Mouse (Mus musculus) heart, embryonic 13.5 days (tissue): ENCODE measurements around the gene Dbn1. TPM values are rescaled to one million over a fixed set of nuclear protein-coding genes. Genes with fewer than 3 reads are reported as not detected.

Experiments
- ATAC-seq: fragments of 200-750 bp; cut with Nextera tagmentation; 2 replicates; pipeline ENCODE4 v1.8.0; 2017; ENCODE audit warnings: moderate TSS enrichment; ENCODE audit not compliant: insufficient number of reproducible peaks, low FRiP score, low TSS enrichment; ENCODE audit errors: extremely low read depth
- H3K27ac ChIP-seq: fragments of 300-500 bp; sonication (generic); replicated peaks from 2 replicates; pipeline ENCODE4 v1.5.1; 2015; ENCODE audit warnings: moderate library complexity, mild to moderate bottlenecking, inconsistent platforms
- H3K27me3 ChIP-seq: fragments of 300-500 bp; sonication (generic); replicated peaks from 2 replicates; pipeline ENCODE4 v1.6.1; 2015; ENCODE audit warnings: mild to moderate bottlenecking, inconsistent platforms
- H3K36me3 ChIP-seq: fragments of 300-500 bp; sonication (generic); 2 replicates; pipeline ENCODE4 v1.6.1; 2015; ENCODE audit warnings: mild to moderate bottlenecking, inconsistent platforms
- H3K4me1 ChIP-seq: fragments of 300-500 bp; sonication (generic); 2 replicates; pipeline ENCODE4 v1.6.1; 2015; ENCODE audit warnings: inconsistent platforms
- H3K4me2 ChIP-seq: fragments of 300-500 bp; sonication (generic); 2 replicates; pipeline ENCODE4 v1.6.1; 2015; ENCODE audit warnings: inconsistent platforms, mild to moderate bottlenecking, moderate library complexity
- H3K4me3 ChIP-seq: fragments of 300-500 bp; sonication (generic); 2 replicates; pipeline ENCODE4 v1.5.1; 2015; ENCODE audit warnings: moderate library complexity, mild to moderate bottlenecking, inconsistent platforms
- H3K9ac ChIP-seq: fragments of 300-500 bp; sonication (generic); 2 replicates; pipeline ENCODE4 v1.6.1; 2015; ENCODE audit warnings: inconsistent platforms, mild to moderate bottlenecking, moderate library complexity
- H3K9me3 ChIP-seq: fragments of 300-500 bp; sonication (generic); 2 replicates; pipeline ENCODE4 v1.6.1; 2016; ENCODE audit warnings: inconsistent platforms
- WGBS: fragments of 180-500 bp; shearing (Covaris S2); methylation state at CpG from one replicate; pipeline ENCODE4 v1.1.7; 2015; ENCODE audit warnings: mixed read lengths; 5-methylcytosine and 5-hydroxymethylcytosine counted together
- polyA plus RNA-seq: library from polyadenylated mRNA; unstranded; fragments of >200 nt; fragmentation: Nextera tagmentation; extraction: Ambion mirVana; gene quantifications from 2 replicates; pipeline ENCODE4 v1.2.1, GENCODE M21; 2015

Gene Dbn1
- polyA plus RNA-seq, 1 experiment from 2014 or later, result 83.8 TPM

GRCm38 (mm10) chr13:55476256-55476655 lies 11.7 kb downstream of the Dbn1 start:
- Histone ChIP-seq H3K4me1 (peaks cover 30% of the 10 kb centered on the region), H3K27ac (no peak overlapping the region), H3K27me3 (peaks cover 85% of the 10 kb centered on the region), H3K4me3 (no peak overlapping the region), H3K4me2 (no peak overlapping the region), H3K9me3 (no peaks in the 10 kb centered on the region), H3K9ac (no peak overlapping the region), H3K36me3 (peaks cover 67% of the 10 kb centered on the region)
- 90% methylated on average over 8 of the region's 8 CpGs for WGBS
- no peak for ATAC-seq

DNA sequence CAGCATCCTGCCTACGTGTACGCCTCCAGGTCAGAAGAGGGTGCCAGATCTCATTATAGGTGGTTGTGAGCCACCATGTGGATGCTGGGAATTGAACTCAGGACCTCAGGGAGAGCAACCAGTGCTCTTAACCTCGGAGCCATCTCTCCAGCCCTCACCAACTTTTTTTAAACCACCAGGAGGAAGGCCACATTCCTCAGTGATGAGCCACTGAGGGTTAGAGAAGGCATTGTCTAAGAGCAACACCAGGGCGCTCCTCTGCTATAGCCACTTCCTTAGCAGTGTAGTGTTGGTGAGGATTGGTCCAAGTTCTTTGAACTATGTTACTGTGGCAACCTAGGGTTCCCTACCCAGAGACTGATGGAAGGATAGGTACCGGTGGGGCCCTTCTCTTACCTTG lies 12.2 kb downstream of the Dbn1 start:
- Histone ChIP-seq H3K9me3 (no peaks in the 10 kb centered on the region), H3K36me3 (peaks cover 62% of the 10 kb centered on the region), H3K9ac (no peak overlapping the region), H3K4me1 (peaks cover 35% of the 10 kb centered on the region), H3K4me3 (no peak overlapping the region), H3K27me3 (peaks cover 86% of the 10 kb centered on the region), H3K4me2 (no peak overlapping the region), H3K27ac (no peak overlapping the region)
- ATAC-seq, result no peak
- 84% methylated on average over 5 of the region's 5 CpGs for WGBS

DNA sequence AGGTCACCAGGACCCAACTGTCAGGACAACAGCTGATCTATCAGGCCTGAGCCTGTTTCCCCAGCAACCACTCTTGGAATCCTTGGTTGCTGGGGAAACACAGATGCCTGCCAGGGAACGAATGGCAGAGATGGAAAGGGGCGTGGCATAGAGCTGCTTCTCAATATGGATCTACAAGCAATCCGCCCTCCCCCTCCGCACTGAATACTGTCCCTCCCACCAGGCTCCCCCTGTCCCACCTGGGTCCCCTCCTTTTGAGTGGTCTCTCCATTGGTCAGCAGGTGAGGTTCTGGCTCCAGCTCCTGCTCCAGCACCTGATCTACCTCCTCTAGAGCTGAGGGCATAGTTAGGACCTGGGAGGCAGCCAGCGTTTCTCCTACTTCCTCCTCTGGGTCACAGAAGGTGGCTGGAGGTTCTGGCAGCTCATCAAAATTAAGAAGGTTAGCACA lies 13.3 kb downstream of the Dbn1 start:
- Histone ChIP-seq H3K4me2 (no peak overlapping the region), H3K9ac (no peak overlapping the region), H3K36me3 (peaks cover 51% of the 10 kb centered on the region), H3K9me3 (no peaks in the 10 kb centered on the region), H3K4me3 (no peak overlapping the region), H3K27ac (no peak overlapping the region), H3K27me3 (peaks cover 87% of the 10 kb centered on the region), H3K4me1 (peaks cover 36% of the 10 kb centered on the region)
- no peak for ATAC-seq
- WGBS, result 50% methylated on average over 5 of the region's 5 CpGs

DNA sequence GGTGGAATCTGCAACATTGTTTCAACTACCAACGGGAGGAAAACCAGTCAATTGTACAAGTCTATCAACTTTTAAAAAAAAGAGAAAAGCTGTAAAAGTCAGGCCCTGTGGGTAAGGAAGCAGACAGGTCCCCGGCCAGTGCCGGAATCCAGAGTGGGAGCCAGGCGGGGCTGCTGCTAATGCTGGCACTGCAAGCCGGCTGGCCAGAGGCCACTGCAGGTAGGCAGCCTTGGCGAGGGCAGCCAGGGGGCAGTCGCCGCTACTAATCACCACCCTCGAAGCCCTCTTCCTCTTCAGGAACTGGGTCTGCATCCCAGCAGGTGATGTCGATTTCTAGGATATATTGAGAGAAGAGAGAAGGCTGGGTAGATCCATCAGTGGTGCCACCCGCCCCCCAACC lies 13.9 kb downstream of the Dbn1 start:
- no peak for ATAC-seq
- H3K4me3 ChIP-seq, result no peak overlapping the region
- H3K4me1 ChIP-seq, result peaks cover 35% of the 10 kb centered on the region
- no peak overlapping the region for H3K4me2 ChIP-seq
- H3K9ac ChIP-seq, result no peak overlapping the region
- peaks cover 86% of the 10 kb centered on the region for H3K27me3 ChIP-seq
- H3K36me3 ChIP-seq, result peaks cover 44% of the 10 kb centered on the region
- no peak overlapping the region for H3K27ac ChIP-seq
- H3K9me3 ChIP-seq, result no peaks in the 10 kb centered on the region
- WGBS, result 74% methylated on average over 11 of the region's 11 CpGs

GRCm38 (mm10) chr13:55473076-55473831 lies 14.7 kb downstream of the Dbn1 start:
- H3K4me2 ChIP-seq, result peak overlapping the region; percentile 88
- H3K4me1 ChIP-seq, result peaks cover 32% of the 10 kb centered on the region
- 23% methylated on average over 18 of the region's 18 CpGs for WGBS
- ATAC-seq, result no peak
- H3K4me3 ChIP-seq, result peak overlapping the region; percentile 60
- H3K9me3 ChIP-seq, result no peaks in the 10 kb centered on the region
- H3K27me3 ChIP-seq, result peaks cover 89% of the 10 kb centered on the region
- peaks cover 44% of the 10 kb centered on the region for H3K36me3 ChIP-seq
- peak overlapping the region; percentile 79 for H3K9ac ChIP-seq
- H3K27ac ChIP-seq, result peak overlapping the region; percentile 33

DNA sequence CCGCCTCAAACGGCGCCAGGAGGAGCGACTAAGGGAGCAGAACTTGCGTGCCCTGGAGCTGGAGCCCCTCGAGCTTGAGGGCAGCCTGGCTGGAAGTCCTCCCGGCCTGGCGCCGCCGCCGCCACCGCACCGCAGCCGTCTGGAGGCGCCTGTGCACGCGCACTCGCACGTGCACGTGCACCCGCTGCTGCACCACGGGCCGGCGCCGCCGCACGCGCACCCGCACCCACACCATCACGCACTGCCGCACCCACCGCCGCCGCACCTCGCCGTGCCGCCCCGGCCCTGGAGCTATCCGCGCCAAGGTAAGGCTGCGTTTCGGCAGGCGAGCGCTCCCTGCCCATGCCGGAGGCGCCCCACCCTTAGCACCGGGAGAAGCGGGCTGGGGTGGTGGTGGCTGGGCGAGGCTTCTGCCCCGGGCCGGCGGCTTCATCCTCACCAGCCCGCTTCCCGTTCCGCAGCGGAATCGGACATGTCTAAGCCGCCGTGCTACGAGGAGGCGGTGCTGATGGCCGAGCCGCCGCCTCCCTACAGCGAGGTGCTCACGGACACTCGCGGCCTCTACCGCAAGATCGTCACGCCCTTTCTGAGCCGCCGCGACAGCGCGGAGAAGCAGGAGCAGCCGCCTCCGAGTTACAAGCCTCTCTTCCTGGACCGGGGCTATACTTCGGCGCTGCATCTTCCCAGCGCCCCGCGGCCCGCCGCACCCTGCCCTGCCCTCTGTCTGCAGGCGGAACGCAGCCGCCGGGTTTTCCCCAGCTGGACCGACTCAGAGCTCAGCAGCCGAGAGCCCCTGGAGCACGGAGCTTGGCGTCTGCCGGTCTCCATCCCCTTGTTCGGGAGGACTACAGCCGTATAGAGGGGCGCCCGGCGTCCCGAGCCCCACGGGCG lies 15.5 kb downstream of the Dbn1 start:
- WGBS, result under 1% methylated on average over 103 of the region's 103 CpGs
- H3K27me3 ChIP-seq, result peaks cover 96% of the 10 kb centered on the region
- ATAC-seq, result peak; percentile 28

GRCm38 (mm10) chr13:55471819-55472131 lies 16.1 kb downstream of the Dbn1 start:
- Histone ChIP-seq H3K9me3 (no peaks in the 10 kb centered on the region), H3K9ac (peak overlapping the region; percentile 79), H3K4me3 (peak overlapping the region; percentile 60), H3K4me1 (peaks cover 32% of the 10 kb centered on the region), H3K27me3 (peaks cover 96% of the 10 kb centered on the region), H3K4me2 (peak overlapping the region; percentile 88), H3K36me3 (peaks cover 33% of the 10 kb centered on the region), H3K27ac (peak overlapping the region; percentile 39)
- ATAC-seq, result peak; percentile 3; the same call in 1 of the 2 replicates
- under 1% methylated on average over 31 of the region's 31 CpGs for WGBS

More for the DNA sequence above, 15.5 kb downstream of the Dbn1 start:
- H3K9me3 ChIP-seq, result no peaks in the 10 kb centered on the region
- H3K4me1 ChIP-seq, result peaks cover 32% of the 10 kb centered on the region
- H3K27ac ChIP-seq, result peak overlapping the region; percentile 39
- peaks cover 39% of the 10 kb centered on the region for H3K36me3 ChIP-seq
- peak overlapping the region; percentile 60 for H3K4me3 ChIP-seq
- H3K4me2 ChIP-seq, result peak overlapping the region; percentile 88
- peak overlapping the region; percentile 79 for H3K9ac ChIP-seq

DNA sequence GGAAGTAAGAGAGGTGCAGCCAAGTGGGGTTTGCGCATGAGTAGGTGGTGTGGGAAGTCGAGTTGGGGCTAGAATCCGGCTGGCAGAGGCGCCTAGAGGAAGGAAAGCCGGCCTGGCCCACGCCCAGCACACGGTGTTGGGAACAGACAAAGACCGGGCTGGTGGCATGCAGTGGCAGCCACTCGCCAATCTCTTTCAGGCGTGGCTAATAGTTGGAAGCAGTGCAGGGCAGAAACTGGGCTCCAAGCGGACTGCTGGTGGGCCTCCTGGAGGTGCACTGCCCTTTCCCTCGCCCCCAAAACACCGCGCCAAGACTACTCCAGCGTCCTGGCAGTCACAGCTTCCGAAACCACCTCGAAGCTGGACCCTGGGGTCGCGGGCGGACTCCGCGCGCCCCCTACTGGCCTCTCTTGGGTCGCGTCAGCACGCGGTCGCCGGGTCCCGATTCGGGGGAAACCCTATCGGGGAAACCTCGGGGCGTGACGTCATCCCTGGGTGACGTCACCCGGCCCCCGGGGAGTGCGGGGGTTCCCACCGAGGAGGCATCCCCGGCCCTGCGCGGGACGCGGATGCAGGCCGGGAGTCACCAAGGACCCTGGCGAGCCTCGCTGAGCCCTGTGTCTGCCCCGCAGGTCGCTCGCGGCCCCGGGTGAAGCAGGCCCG lies 16.6 kb downstream of the Dbn1 start:
- Histone ChIP-seq H3K9me3 (no peaks in the 10 kb centered on the region), H3K27me3 (peaks cover 96% of the 10 kb centered on the region), H3K36me3 (peaks cover 28% of the 10 kb centered on the region), H3K4me3 (peak overlapping the region; percentile 60), H3K9ac (peak overlapping the region; percentile 79), H3K27ac (peak overlapping the region; percentile 39), H3K4me2 (peak overlapping the region; percentile 88), H3K4me1 (peaks cover 32% of the 10 kb centered on the region)
- peak; percentile 55 for ATAC-seq
- WGBS, result 1% methylated on average over 52 of the region's 54 CpGs

DNA sequence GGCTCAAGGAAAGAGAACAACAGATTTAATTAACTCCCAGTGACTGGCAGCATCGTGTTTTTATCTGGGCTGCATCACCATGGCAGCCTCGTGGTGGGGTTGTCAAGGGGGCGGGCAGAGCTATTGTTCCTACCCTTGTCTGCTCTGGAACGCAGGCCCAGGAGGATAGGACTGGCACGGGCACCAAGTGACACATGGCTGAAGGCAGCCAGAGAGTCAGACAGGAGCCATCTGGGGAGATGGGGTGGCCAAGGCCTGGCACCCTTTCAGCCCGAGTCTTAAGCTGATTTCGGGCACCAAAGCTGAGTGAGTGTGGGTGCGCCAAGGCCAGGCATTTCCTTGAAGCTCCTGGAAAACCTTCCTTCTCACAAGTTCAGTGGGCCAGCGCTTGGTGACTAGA lies 17.5 kb downstream of the Dbn1 start:
- 68% methylated on average over 9 of the region's 9 CpGs for WGBS
- H3K9ac ChIP-seq, result no peak overlapping the region

DNA sequence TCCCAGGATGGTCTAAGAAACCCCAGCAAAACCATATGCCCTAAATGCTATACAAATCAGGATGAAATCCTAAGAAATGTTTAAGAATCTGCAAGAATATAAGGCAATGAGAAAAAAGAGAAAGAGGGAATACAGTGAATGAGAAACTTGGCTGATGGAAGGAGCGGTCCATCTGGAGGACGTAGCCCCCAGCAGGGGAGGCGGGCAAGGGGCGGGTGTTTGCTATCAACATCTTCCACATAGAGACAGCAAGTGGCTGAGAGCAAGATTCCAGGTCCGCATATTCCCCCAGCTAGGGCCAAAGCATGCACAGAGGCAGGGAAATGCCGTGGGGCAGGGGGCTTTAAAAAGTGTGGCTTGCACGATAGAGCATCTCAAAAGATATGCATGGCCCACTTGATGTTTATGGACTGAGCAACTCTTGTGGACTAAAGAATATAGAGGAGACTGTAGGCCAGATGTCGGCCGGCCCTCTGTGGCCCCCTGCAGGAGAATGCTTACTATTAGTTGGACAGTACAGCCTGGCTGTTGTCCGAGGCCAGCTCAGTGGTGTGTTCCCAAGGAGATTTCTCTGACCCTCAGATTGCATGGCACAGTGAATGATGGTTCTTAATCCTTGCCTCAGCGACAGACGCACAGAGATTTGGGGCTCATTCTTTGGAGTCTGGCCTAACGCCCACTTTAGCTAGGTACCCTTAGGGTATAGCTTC lies 18.9 kb downstream of the Dbn1 start:
- H3K27me3 ChIP-seq, result peaks cover 96% of the 10 kb centered on the region
- peaks cover 6% of the 10 kb centered on the region for H3K36me3 ChIP-seq
- H3K4me1 ChIP-seq, result peaks cover 42% of the 10 kb centered on the region
- no peak overlapping the region for H3K9ac ChIP-seq
- H3K27ac ChIP-seq, result no peak overlapping the region
- no peak overlapping the region for H3K4me2 ChIP-seq
- no peak for ATAC-seq
- H3K4me3 ChIP-seq, result no peak overlapping the region
- H3K9me3 ChIP-seq, result no peaks in the 10 kb centered on the region
- 33% methylated on average over 13 of the region's 13 CpGs for whole genome bisulfite sequencing

More for the DNA sequence above, 17.5 kb downstream of the Dbn1 start:
- ATAC-seq, result no peak
- Histone ChIP-seq H3K4me3 (no peak overlapping the region), H3K27me3 (peaks cover 96% of the 10 kb centered on the region), H3K27ac (no peak overlapping the region), H3K36me3 (peaks cover 19% of the 10 kb centered on the region), H3K4me1 (peaks cover 33% of the 10 kb centered on the region), H3K4me2 (no peak overlapping the region), H3K9me3 (no peaks in the 10 kb centered on the region)
